Mouse (Mus musculus): Measurements from ENCODE around the gene Olfr1418.
"Not testable (repeated sequence)": the region's sequence is repeated elsewhere in the genome, so short reads cannot be mapped to it uniquely, and the experiment has no call there.

Gene Olfr1418

DNA sequence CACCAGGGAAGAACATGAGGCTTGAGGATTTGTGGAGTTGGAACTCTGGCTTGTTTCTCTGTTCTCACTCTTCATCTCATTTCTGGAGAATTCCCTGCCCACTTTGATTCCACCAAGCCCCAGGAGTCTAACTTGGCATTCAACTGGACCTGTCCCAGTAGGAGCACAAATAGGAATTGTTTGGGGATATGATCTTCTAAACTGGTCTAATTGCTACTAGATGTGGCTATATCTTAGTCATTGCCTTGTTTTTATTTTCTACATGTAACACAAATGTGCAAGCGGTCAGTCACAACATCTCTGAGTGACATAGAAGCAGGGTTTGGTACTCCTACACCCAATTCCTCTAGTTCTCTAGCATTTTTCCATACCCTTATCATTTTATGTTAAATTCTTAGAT is at the start of gene Olfr1418:
Gene Olfr1418 (minus strand): TSS at position 101 of the 400 bp plus-strand sequence.
- no peak for DNase-seq (ENCODE audit: low spot score)

- DNase-seq (ENCODE audit: low spot score) = no peak
Observed at GRCm38 (mm10) chr19:11886265-11886664, 25.4 kb upstream of the Olfr1418 start, which contains the start of gene Olfr1420. Gene Olfr1420, plus strand, starts transcription at chr19:11886565.

DNA sequence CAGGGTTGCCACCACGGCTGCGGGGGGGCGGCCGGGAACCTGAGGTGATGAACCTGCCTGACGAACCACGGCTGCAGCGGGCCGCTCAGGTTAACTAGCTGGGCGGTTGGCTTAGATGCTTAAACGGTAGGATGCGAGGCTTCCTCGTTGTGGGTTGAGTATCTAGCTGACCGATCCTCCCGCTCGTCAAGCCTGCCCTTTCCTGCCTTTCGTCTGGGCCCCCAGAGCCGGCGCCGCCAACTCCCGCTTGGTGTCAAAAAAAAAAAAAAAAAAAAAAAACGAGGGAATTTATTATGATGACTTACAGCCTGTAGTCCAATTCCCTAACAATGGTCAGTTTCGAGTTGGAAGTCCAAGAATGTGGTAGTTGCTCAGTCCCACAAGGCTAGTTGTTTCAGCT is 17.5 kb upstream of the Olfr1418 start:
- not testable (repeated sequence) for DNase-seq (ENCODE audit: low spot score)

GRCm38 (mm10) chr19:11875006-11875405 is 14.1 kb upstream of the Olfr1418 start, which contains the start of gene Olfr1419:
Gene Olfr1419, minus strand, starts transcription at chr19:11875106.
- DNase-seq (ENCODE audit: low spot score) = no peak

DNA sequence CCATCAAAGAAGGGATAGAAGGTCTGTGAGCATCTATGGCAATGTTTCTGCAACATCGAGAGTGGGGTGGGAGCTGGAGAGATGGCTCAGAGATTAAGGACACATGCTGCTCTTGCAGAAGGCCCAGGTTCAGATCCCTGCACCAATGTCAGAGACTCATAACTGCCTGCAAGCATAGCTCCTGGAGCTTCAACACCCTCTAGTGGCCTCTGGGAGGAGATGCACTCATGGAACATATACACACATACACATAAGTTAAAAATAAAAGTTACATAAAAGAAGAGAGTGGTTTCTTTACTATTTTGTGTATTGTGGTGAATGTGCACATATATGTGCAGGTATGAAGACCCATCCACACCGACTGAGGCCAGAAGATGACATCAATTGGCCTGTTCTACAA is 7.0 kb upstream of the Olfr1418 start:
- DNase-seq (ENCODE audit: low spot score) = no peak

- DNase-seq (ENCODE audit: low spot score) = no peak
Observed at GRCm38 (mm10) chr19:11856506-11856905, 4.4 kb downstream of the Olfr1418 start.

GRCm38 (mm10) chr19:11854821-11855220 is 6.0 kb downstream of the Olfr1418 start:
- DNase-seq (ENCODE audit: low spot score) = no peak

- DNase-seq (ENCODE audit: low spot score) = no peak
Observed at GRCm38 (mm10) chr19:11852652-11853051, 8.2 kb downstream of the Olfr1418 start.

GRCm38 (mm10) chr19:11846333-11846732 is 14.5 kb downstream of the Olfr1418 start:
- DNase-seq (ENCODE audit: low spot score) = no peak

DNA sequence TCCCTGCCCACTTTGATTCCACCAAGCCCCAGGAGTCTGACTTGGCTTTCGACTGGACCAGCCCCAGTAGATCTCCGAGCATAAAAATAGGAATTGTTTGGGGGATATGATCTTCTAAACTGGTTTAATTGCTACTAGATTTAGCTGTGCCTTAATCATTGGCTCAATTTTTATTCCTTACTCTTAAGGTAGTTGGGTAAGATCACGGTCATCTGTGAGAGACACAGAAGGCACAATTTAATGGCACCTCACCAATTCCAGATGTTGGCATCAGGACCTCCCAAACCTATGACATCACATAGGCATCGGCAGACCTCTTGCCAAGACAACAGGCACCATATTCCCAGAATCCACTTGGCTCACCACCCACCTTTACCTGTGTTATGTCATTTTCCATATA is 21.7 kb downstream of the Olfr1418 start, which contains the start of gene Olfr1417:
Gene Olfr1417 (minus strand): TSS at position 101 of the 400 bp plus-strand sequence.
- DNase-seq (ENCODE audit: low spot score) = no peak

DNA sequence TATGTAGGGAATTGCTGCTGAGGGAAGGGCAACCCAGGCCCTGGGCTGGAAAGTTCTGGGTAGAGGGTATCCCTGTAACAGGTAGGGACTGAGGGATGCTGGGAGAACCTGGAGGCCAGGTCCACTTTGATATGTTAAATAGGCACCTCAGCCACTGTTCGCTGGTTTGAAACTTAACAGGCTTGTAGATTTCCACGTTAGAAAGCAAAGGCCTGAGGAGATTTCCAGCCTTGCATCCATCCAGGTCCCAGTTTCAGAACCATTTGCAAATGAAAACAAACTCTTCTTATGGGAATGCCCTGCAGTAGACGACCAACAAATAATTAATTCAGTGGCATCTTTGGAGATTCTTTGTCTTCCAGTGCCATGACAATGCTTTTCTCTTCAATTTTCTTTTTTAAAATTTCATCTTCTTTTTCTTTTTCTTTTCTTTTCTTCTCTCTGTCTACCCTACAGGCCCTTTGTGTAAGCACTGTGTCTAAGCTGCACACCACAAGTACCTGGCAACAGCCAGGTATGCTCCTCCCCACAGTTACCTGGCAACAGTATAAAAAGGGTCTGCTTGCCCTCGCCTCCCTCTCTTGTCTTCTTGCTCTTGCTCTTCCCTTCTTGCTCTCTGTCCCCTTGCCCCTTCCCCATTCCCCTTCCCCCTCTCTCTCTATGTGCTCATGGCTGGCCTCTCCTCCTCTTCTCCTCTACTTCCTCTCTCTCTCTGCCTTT is 37.4 kb downstream of the Olfr1418 start:
- no peak for DNase-seq (ENCODE audit: low spot score)

DNA sequence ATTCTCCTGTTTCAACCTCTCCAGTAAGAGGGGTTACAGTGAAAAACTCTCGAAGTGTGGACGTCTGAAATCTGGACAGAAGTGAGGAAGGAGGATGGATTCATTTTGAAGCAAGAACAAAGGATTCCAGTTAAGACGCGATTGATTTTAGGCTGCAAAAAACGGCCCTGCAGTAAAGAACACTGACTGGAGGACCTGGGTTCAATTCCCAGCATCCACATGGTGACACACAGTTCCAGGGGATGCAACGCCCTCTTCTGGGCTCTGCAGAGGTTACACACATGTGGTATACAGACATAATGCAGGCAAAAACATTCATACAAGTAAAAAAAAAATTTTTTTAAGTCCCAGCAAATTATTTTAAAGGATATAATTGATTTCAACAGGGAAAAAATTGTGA is 40.7 kb downstream of the Olfr1418 start:
- no peak for DNase-seq (ENCODE audit: low spot score)

DNA sequence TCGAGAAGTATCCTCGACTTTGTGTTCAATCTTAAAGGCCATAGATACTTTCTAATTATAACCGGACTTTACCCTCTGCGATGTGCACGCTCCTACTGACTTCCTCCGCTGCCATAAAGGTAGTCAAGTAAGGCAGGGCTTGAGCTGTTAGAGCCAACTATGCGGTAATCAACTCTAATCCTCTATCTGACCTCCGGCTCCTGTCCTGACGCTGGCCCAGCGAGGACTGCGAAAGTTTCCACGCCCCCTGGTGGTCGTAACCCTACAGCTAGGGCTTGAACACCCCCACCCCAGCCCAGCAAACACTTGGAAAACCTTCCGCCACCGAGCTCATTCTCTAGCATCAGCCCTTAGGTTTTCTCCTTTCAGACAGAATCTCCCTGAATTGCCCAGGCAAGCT is 41.1 kb downstream of the Olfr1418 start:
- DNase-seq (ENCODE audit: low spot score) = no peak

GRCm38 (mm10) chr19:11819143-11819700 is 41.6 kb downstream of the Olfr1418 start, which contains the start of gene Stx3:
Gene Stx3, minus strand, starts transcription at chr19:11819403.
- no peak for DNase-seq (ENCODE audit: low spot score)

- no peak for DNase-seq (ENCODE audit: low spot score)
Observed at GRCm38 (mm10) chr19:11818199-11819142, 42.4 kb downstream of the Olfr1418 start.

DNA sequence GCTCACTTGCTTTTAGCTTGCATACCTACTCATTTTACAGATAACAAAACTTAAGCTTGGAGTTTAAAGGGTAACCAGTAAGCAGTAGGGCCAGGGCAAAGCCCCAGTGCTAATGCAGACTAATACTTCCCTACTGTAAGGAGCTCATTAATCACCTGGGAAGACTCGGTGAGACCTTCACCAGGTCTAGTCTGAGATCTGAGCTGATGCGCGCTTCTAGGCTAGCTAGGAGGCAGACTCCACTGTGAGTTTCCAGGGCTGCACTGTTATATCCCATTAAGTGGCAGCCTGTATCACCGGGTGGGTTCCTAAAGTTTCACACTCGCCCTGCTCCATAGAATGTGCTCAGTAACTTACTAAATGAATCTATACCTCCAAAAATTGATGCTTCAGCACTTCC is 43.3 kb downstream of the Olfr1418 start:
- DNase-seq (ENCODE audit: low spot score) = no peak

GRCm38 (mm10) chr19:11816706-11817105 is 44.2 kb downstream of the Olfr1418 start:
- DNase-seq (ENCODE audit: low spot score) = no peak

DNA sequence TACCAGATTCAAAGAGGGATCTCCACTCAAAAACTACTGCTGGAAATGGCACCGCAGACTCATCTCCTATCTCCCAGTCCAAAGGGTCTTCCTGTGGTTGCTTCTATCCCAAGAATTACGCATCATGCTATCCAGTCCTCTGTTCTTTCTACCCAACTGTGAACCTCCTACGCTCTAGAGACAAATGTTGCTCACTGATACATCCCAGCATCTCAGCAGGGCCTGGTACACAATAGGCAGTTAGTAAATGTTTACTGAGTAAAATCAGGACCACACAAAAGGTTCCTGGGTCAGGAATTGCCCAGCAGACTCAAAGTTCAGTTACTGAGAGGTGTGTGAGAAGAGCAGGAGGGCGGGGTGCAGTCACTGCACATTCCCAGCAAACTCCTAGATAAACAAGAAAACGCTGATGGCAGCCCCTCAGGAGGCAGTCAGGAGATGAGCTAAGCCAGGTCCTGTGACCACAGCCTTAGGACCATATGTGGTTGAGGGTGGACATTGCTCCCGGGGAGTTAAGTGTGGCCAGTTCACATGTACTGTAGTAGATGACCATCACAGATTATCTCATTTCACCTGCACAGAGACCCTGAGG is 46.0 kb downstream of the Olfr1418 start:
- no peak for DNase-seq (ENCODE audit: low spot score)

DNA sequence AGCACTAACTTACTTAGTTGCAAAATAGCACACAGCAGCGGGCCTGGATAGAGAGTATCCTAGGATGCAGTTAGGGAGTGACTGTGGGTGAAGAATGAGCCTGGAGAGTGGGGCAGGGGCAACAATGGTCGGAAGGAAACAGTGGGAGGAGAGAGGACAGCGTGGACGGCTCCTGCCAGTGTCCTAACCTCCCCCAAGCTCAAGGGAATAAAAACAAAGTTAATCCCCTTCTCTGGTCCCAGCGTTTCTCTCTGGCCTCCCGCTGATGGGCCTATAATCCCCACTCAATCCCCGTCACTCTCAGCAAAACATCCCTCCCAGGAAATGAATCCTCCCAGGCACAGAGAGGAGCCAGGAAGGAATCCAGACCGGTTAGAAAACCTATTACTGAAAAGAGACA is 47.2 kb downstream of the Olfr1418 start:
- DNase-seq (ENCODE audit: low spot score) = no peak

GRCm38 (mm10) chr19:11813136-11813535 is 47.7 kb downstream of the Olfr1418 start:
- DNase-seq (ENCODE audit: low spot score) = no peak

GRCm38 (mm10) chr19:11811688-11812365 is 49.0 kb downstream of the Olfr1418 start:
- no peak for DNase-seq (ENCODE audit: low spot score)
